ENCODE assay signal across 9 mouse cellular contexts in the genomic region with DNA sequence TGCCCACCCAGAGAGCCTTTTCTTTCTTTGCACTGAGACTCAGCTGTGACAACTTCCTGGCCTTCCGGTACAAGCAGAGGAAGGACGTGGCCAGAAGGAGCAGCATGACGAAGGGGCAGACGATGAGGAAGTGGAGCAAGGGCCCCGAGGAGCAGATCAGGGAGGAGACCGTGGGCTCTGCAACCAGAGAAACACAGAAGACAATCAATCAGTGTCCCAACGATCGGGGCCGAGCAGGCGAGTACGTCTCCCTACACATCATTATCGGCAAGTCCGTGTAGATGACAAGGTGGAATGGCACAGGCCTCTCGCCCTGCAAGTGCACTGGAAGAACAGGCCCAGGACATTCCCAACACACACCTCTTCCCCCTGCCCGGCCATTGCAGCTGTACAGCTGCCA. TPM values are rescaled to one million over a fixed set of nuclear protein-coding genes. Genes with fewer than 3 reads are reported as not detected.
DNase-seq lines count a peak whose midpoint lies in the region; ATAC-seq and TF ChIP-seq lines count a peak whose summit lies in the region.
"Had no signal": no experiment of that assay in that cellular context is flagged by ENCODE, and none has a peak within 500 bp of the region (broad histone marks: within the 10 kb centered on the region; RNA-seq: fewer than 3 reads in every experiment).

No protein-coding gene starts in this region.

- H3K4me3 ChIP-seq in stomach, postnatal 0 days (ENCODE audit: low read depth, low read length) = no peak overlapping the region
- H3K4me3 ChIP-seq in forebrain, embryonic 12.5 days (replicated peaks) = no peak overlapping the region

- H3K36me3 ChIP-seq in stomach, postnatal 0 days (ENCODE audit: control insufficient read depth, insufficient read depth, low read length) = no peaks in the 10 kb centered on the region
- no peaks in the 10 kb centered on the region for H3K36me3 ChIP-seq in forebrain, embryonic 12.5 days (replicated peaks)

- no peaks in the 10 kb centered on the region for H3K27me3 ChIP-seq in stomach, postnatal 0 days (ENCODE audit: control insufficient read depth, insufficient read depth, low read length)
- 0 out of 2 replicates have a peak, but pooled peaks cover 5% of the 10 kb centered on the region for H3K27me3 ChIP-seq in forebrain, embryonic 12.5 days

- H3K4me2 ChIP-seq in stomach, postnatal 0 days (replicated peaks; ENCODE audit: low read depth) = no peak overlapping the region
- H3K4me2 ChIP-seq in forebrain, embryonic 12.5 days = no peak overlapping the region

- WGBS in stomach, postnatal 0 days = 33% methylated on average over 15 of the region's 15 CpGs
- 87% methylated on average over 15 of the region's 15 CpGs for WGBS in forebrain, embryonic 12.5 days

- peak; percentile 27 for DNase-seq in layer of hippocampus, adult 11-12 months (ENCODE audit: low spot score)
- DNase-seq in layer of hippocampus, postnatal 10 days (ENCODE audit: low spot score in 2 of 2) = no peak
- DNase-seq in heart, adult 8-10 months (ENCODE audit: low spot score) = peak; percentile 59
- peak; percentile 16 to 46 for DNase-seq in kidney, postnatal 4 days
- DNase-seq in stomach, postnatal 0 days (ENCODE audit: low spot score) = no peak
- no peak for DNase-seq in cerebellum, postnatal 4 days (ENCODE audit: low spot score in 2 of 2)
- DNase-seq in MN1 (ENCODE audit: low spot score) = no peak
- DNase-seq: left cerebral cortex, postnatal 4 days had no signal

- no peak overlapping the region for H3K9ac ChIP-seq in stomach, postnatal 0 days (ENCODE audit: low read length)
- no peak overlapping the region for H3K9ac ChIP-seq in forebrain, embryonic 12.5 days

- H3K9me3 ChIP-seq in stomach, postnatal 0 days (ENCODE audit: control insufficient read depth, low read length) = no peaks in the 10 kb centered on the region
- H3K9me3 ChIP-seq in forebrain, embryonic 12.5 days = no peaks in the 10 kb centered on the region

- no peaks in the 10 kb centered on the region for H3K4me1 ChIP-seq in stomach, postnatal 0 days (replicated peaks; ENCODE audit: control insufficient read depth, insufficient read depth)
- peaks cover 24% of the 10 kb centered on the region for H3K4me1 ChIP-seq in forebrain, embryonic 12.5 days

- no peak for TF ChIP-seq CTCF in stomach, postnatal 0 days (IDR thresholded peaks at IDR 0.05; ENCODE audit: low read depth)

- H3K27ac ChIP-seq in stomach, postnatal 0 days (replicated peaks) = 0 out of 2 replicates have a peak overlapping the region, but pooled peaks have one; percentile 45
- H3K27ac ChIP-seq in forebrain, embryonic 12.5 days = no peak overlapping the region

- no peak for ATAC-seq in stomach, postnatal 0 days (ENCODE audit: low FRiP score, low TSS enrichment)
- ATAC-seq in forebrain, embryonic 12.5 days (ENCODE audit: low FRiP score) = no peak

- TF ChIP-seq EP300 in stomach, postnatal 0 days (optimal IDR thresholded peaks at IDR 0.05) = no peak

RNA-seq across cellular contexts. Expression of gene Ttf2, which starts 24.3 kb away (rescaled TPM):
- total RNA-seq in layer of hippocampus, postnatal 10 days (2021) = 1 to 10 TPM; 2.6 to 3.0 TPM
- total RNA-seq in heart, adult 8-10 months (2022) = 1 to 10 TPM; 2.1 to 2.8 (median 2.5) TPM
- 3.6 and 4.1 TPM in 2 replicates for polyA plus RNA-seq in stomach, postnatal 0 days (2015; fragmentation: Nextera tagmentation; extraction: Ambion mirVana)
- 24.6 and 28.4 TPM in 2 replicates for polyA plus RNA-seq in forebrain, embryonic 12.5 days (2016; fragmentation: Nextera tagmentation; extraction: Ambion mirVana)

RNA-seq across cellular contexts. Expression of gene Cd101, which starts 35.6 kb away (rescaled TPM):
- under 1 TPM; 0.27 to 0.42 TPM for total RNA-seq in layer of hippocampus, postnatal 10 days (2021)
- under 1 TPM; 0.12 to 0.31 (median 0.22) TPM for total RNA-seq in heart, adult 8-10 months (2022)
- 0.06 and 0.11 TPM in 2 replicates for polyA plus RNA-seq in stomach, postnatal 0 days (2015; fragmentation: Nextera tagmentation; extraction: Ambion mirVana)
- 0.05 TPM in 1 of 2 replicates, not detected in the other for polyA plus RNA-seq in forebrain, embryonic 12.5 days (2016; fragmentation: Nextera tagmentation; extraction: Ambion mirVana)

Comparison
In these comparisons a context has a peak if more than half of its experiments do, and no peak if none do; other contexts are left out.
1. DNase-seq: peak in layer of hippocampus, adult 11-12 months (single experiment), heart, adult 8-10 months (single experiment) and kidney, postnatal 4 days (2 of 2); none in layer of hippocampus, postnatal 10 days (0 of 2), stomach, postnatal 0 days (single experiment), cerebellum, postnatal 4 days (0 of 2) and MN1 (single experiment).